Mouse (Mus musculus): ENCODE measurements around the gene Capzb. TPM values are rescaled to one million over a fixed set of nuclear protein-coding genes. Genes with fewer than 3 reads are reported as not detected.

The Capzb gene
- polyA plus RNA-seq, 1 experiment from 2014 or later = 364 TPM

- Histone ChIP-seq H3K9me3 (no peaks in the 10 kb centered on the region), H3K4me3 (peak within 1 kb of the TSS; percentile 82), H3K27ac (replicated peaks) (peak within 1 kb of the TSS; percentile 76), H3K27me3 (0 out of 2 replicates have a peak, but pooled peaks cover 5% of the 10 kb centered on the region), H3K36me3 (peaks cover 28% of the 10 kb centered on the region), H3K4me2 (peak within 1 kb of the TSS; percentile 92), H3K9ac (peak within 1 kb of the TSS; percentile 88), H3K4me1 (replicated peaks) (peaks cover 26% of the 10 kb centered on the region)
- ATAC-seq (ENCODE audit: low read depth) = peak; percentile 89
- under 1% methylated on average over 63 of the region's 63 CpGs for WGBS
Observed at GRCm38 (mm10) chr4:139310171-139310898, 117.6 kb downstream of the Capzb start, which contains the start of the genes Pqlc2 and Akr7a5. Gene Pqlc2 (minus strand): TSS chr4:139310708. Gene Akr7a5 (plus strand): TSS chr4:139310744.

GRCm38 (mm10) chr4:139310899-139311701 lies 118.4 kb downstream of the Capzb start:
- under 1% methylated on average over 52 of the region's 53 CpGs for WGBS
- Histone ChIP-seq H3K9ac (peak overlapping the region; percentile 88), H3K4me3 (peak overlapping the region; percentile 82), H3K4me2 (peak overlapping the region; percentile 92), H3K27me3 (0 out of 2 replicates have a peak, but pooled peaks cover 5% of the 10 kb centered on the region), H3K36me3 (peaks cover 30% of the 10 kb centered on the region), H3K4me1 (replicated peaks) (peaks cover 26% of the 10 kb centered on the region), H3K27ac (replicated peaks) (peak overlapping the region; percentile 76), H3K9me3 (no peaks in the 10 kb centered on the region)
- ATAC-seq (ENCODE audit: low read depth) = peak; percentile 10; the same call in 1 of the 2 replicates

GRCm38 (mm10) chr4:139311707-139312106 lies 119.0 kb downstream of the Capzb start:
- Histone ChIP-seq H3K27ac (replicated peaks) (no peak overlapping the region), H3K9me3 (no peaks in the 10 kb centered on the region), H3K4me3 (peak overlapping the region; percentile 82), H3K4me1 (replicated peaks) (peaks cover 26% of the 10 kb centered on the region), H3K36me3 (peaks cover 27% of the 10 kb centered on the region), H3K27me3 (0 out of 2 replicates have a peak, but pooled peaks cover 5% of the 10 kb centered on the region), H3K9ac (peak overlapping the region; percentile 88), H3K4me2 (peak overlapping the region; percentile 92)
- WGBS = 18% methylated on average over 14 of the region's 14 CpGs
- ATAC-seq (ENCODE audit: low read depth) = no peak

GRCm38 (mm10) chr4:139312632-139313031 lies 119.9 kb downstream of the Capzb start:
- no peak overlapping the region for H3K27ac ChIP-seq (replicated peaks)
- 0 out of 2 replicates have a peak, but pooled peaks cover 5% of the 10 kb centered on the region for H3K27me3 ChIP-seq
- no peak overlapping the region for H3K4me3 ChIP-seq
- H3K4me2 ChIP-seq = no peak overlapping the region
- 63% methylated on average over 4 of the region's 4 CpGs for WGBS
- no peak for ATAC-seq (ENCODE audit: low read depth)
- H3K9ac ChIP-seq = no peak overlapping the region
- no peaks in the 10 kb centered on the region for H3K9me3 ChIP-seq
- peaks cover 29% of the 10 kb centered on the region for H3K36me3 ChIP-seq
- H3K4me1 ChIP-seq (replicated peaks) = peaks cover 26% of the 10 kb centered on the region

GRCm38 (mm10) chr4:139318449-139318848 lies 125.8 kb downstream of the Capzb start:
- Histone ChIP-seq H3K36me3 (peaks cover 50% of the 10 kb centered on the region), H3K9ac (no peak overlapping the region), H3K4me3 (no peak overlapping the region), H3K9me3 (no peaks in the 10 kb centered on the region), H3K4me2 (no peak overlapping the region), H3K27me3 (no peaks in the 10 kb centered on the region), H3K27ac (replicated peaks) (no peak overlapping the region), H3K4me1 (replicated peaks) (no peaks in the 10 kb centered on the region)
- no peak for ATAC-seq (ENCODE audit: low read depth)
- WGBS = 94% methylated on average over 11 of the region's 11 CpGs

GRCm38 (mm10) chr4:139319740-139320139 lies 127.0 kb downstream of the Capzb start:
- H3K27ac ChIP-seq (replicated peaks) = no peak overlapping the region
- no peak for ATAC-seq (ENCODE audit: low read depth)
- no peak overlapping the region for H3K4me3 ChIP-seq

GRCm38 (mm10) chr4:139330605-139331004 lies 137.9 kb downstream of the Capzb start:
- H3K4me3 ChIP-seq = no peak overlapping the region
- no peak overlapping the region for H3K9ac ChIP-seq
- peak overlapping the region; percentile 32 for H3K4me2 ChIP-seq
- H3K4me1 ChIP-seq (replicated peaks) = no peaks in the 10 kb centered on the region
- H3K9me3 ChIP-seq = no peaks in the 10 kb centered on the region
- 7% methylated on average over 10 of the region's 10 CpGs for WGBS
- H3K27ac ChIP-seq (replicated peaks) = no peak overlapping the region
- ATAC-seq (ENCODE audit: low read depth) = no peak
- H3K27me3 ChIP-seq = no peaks in the 10 kb centered on the region; the same call in 1 of the 2 replicates
- no peaks in the 10 kb centered on the region for H3K36me3 ChIP-seq

More at GRCm38 (mm10) chr4:139319740-139320139, 127.0 kb downstream of the Capzb start:
- no peaks in the 10 kb centered on the region for H3K27me3 ChIP-seq
- H3K4me1 ChIP-seq (replicated peaks) = no peaks in the 10 kb centered on the region
- H3K4me2 ChIP-seq = no peak overlapping the region
- no peaks in the 10 kb centered on the region for H3K9me3 ChIP-seq
- peaks cover 44% of the 10 kb centered on the region for H3K36me3 ChIP-seq
- 90% methylated on average over 4 of the region's 4 CpGs for WGBS
- no peak overlapping the region for H3K9ac ChIP-seq

GRCm38 (mm10) chr4:139334631-139335295 lies 142.1 kb downstream of the Capzb start:
- Histone ChIP-seq H3K4me2 (no peak overlapping the region), H3K27me3 (peaks cover 23% of the 10 kb centered on the region), H3K9me3 (no peaks in the 10 kb centered on the region), H3K9ac (no peak overlapping the region), H3K27ac (replicated peaks) (no peak overlapping the region), H3K36me3 (no peaks in the 10 kb centered on the region), H3K4me1 (replicated peaks) (no peaks in the 10 kb centered on the region), H3K4me3 (no peak overlapping the region)
- 79% methylated on average over 6 of the region's 9 CpGs for WGBS
- no peak for ATAC-seq (ENCODE audit: low read depth)

- H3K4me1 ChIP-seq (replicated peaks) = no peaks in the 10 kb centered on the region
- ATAC-seq (ENCODE audit: low read depth) = no peak
- H3K27me3 ChIP-seq = peaks cover 23% of the 10 kb centered on the region
- H3K36me3 ChIP-seq = no peaks in the 10 kb centered on the region
- H3K4me3 ChIP-seq = no peak overlapping the region
- H3K4me2 ChIP-seq = no peak overlapping the region
- no peaks in the 10 kb centered on the region for H3K9me3 ChIP-seq
- WGBS = 72% methylated on average over 7 of the region's 7 CpGs
- no peak overlapping the region for H3K27ac ChIP-seq (replicated peaks)
- no peak overlapping the region for H3K9ac ChIP-seq
Observed at GRCm38 (mm10) chr4:139335507-139335906, 142.8 kb downstream of the Capzb start.

GRCm38 (mm10) chr4:139336822-139337483 lies 144.3 kb downstream of the Capzb start:
- Histone ChIP-seq H3K9me3 (no peaks in the 10 kb centered on the region), H3K4me3 (no peak overlapping the region), H3K9ac (no peak overlapping the region), H3K36me3 (no peaks in the 10 kb centered on the region), H3K4me2 (peak overlapping the region; percentile 38; the same call in 1 of the 2 replicates), H3K27me3 (peaks cover 23% of the 10 kb centered on the region), H3K27ac (replicated peaks) (no peak overlapping the region), H3K4me1 (replicated peaks) (no peaks in the 10 kb centered on the region)
- WGBS = 27% methylated on average over 24 of the region's 24 CpGs
- ATAC-seq (ENCODE audit: low read depth) = no peak

- Histone ChIP-seq H3K4me2 (no peak overlapping the region), H3K27me3 (peaks cover 23% of the 10 kb centered on the region), H3K4me3 (no peak overlapping the region), H3K4me1 (replicated peaks) (no peaks in the 10 kb centered on the region), H3K27ac (replicated peaks) (no peak overlapping the region), H3K9me3 (no peaks in the 10 kb centered on the region), H3K9ac (no peak overlapping the region), H3K36me3 (no peaks in the 10 kb centered on the region)
- no peak for ATAC-seq (ENCODE audit: low read depth)
- 58% methylated on average over 33 of the region's 33 CpGs for WGBS
Observed at GRCm38 (mm10) chr4:139338145-139338544, 145.4 kb downstream of the Capzb start.

Data from neural tube, embryonic 13.5 days (tissue).